In genomic region chr9:80071616-80072015, GRCm38 (mm10) we compare ENCODE assay signal across 20 mouse cellular contexts. TPM values are rescaled to one million over a fixed set of nuclear protein-coding genes. Genes with fewer than 3 reads are reported as not detected.
"Had no signal": no experiment of that assay in that cellular context is flagged by ENCODE, and none has a peak within 500 bp of the region (broad histone marks: within the 10 kb centered on the region; RNA-seq: fewer than 3 reads in every experiment).

No protein-coding gene starts in this region.

- H3K27ac ChIP-seq: left cerebral cortex, adult 2 months; liver, embryonic 13.5 days; midbrain, embryonic 10.5 days; midbrain, embryonic 13.5 days; neural tube, embryonic 13.5 days; stomach, embryonic 15.5 days had no signal

- ATAC-seq: midbrain, embryonic 13.5 days; midbrain, embryonic 16.5 days had no signal

- DNase-seq: kidney, postnatal 10 days; kidney, postnatal 36 days; layer of hippocampus, postnatal 36 days; liver, embryonic 13.5 days; lung, adult 2 months; lung, postnatal 14 days; retina, postnatal 1 day; right cerebral cortex, postnatal 25 days; spleen, adult 18-20 months; thymus, adult 18-20 months; thymus, postnatal 36 days had no signal

- H3K9ac ChIP-seq: kidney, embryonic 15.5 days; liver, embryonic 13.5 days; midbrain, embryonic 13.5 days; neural tube, embryonic 13.5 days; stomach, embryonic 15.5 days had no signal

- H3K36me3 ChIP-seq: kidney, embryonic 15.5 days; liver, embryonic 13.5 days; midbrain, embryonic 10.5 days; midbrain, embryonic 13.5 days; neural tube, embryonic 13.5 days; stomach, embryonic 15.5 days had no signal

- H3K27me3 ChIP-seq: kidney, embryonic 15.5 days; liver, embryonic 13.5 days; midbrain, embryonic 13.5 days; neural tube, embryonic 13.5 days; stomach, embryonic 15.5 days had no signal

- H3K4me3 ChIP-seq: kidney, embryonic 15.5 days; left cerebral cortex, adult 2 months; liver, embryonic 13.5 days; midbrain, embryonic 10.5 days; midbrain, embryonic 13.5 days; myocyte; neural tube, embryonic 13.5 days; stomach, embryonic 15.5 days had no signal

- H3K9me3 ChIP-seq: kidney, embryonic 15.5 days; liver, embryonic 13.5 days; midbrain, embryonic 10.5 days; midbrain, embryonic 13.5 days; neural tube, embryonic 13.5 days; stomach, embryonic 15.5 days had no signal

- H3K4me2 ChIP-seq: kidney, embryonic 15.5 days; liver, embryonic 13.5 days; midbrain, embryonic 13.5 days; neural tube, embryonic 13.5 days; stomach, embryonic 15.5 days had no signal

RNA-seq across cellular contexts. Expression of gene Filip1, which starts 59.0 kb away (rescaled TPM):
- total RNA-seq: monocyte, adult 5-6 weeks had no signal
